Mouse (Mus musculus): Measurements from ENCODE around the gene Ctnnd2.

- TF ChIP-seq POLR2A (IDR thresholded peaks at IDR 0.05; ENCODE audit: borderline replicate concordance, insufficient read depth, low read length): no peak
- TF ChIP-seq CTCF (IDR thresholded peaks at IDR 0.05; ENCODE audit: borderline replicate concordance, insufficient read depth, low read depth, low read length): no peak
Measured at GRCm38 (mm10) chr15:30776931-30777330, 604.5 kb downstream of the Ctnnd2 start.

Measured in cerebellum, adult 2 months (tissue).